Mouse (Mus musculus): Measurements from ENCODE around the gene Nutm1.
"Not testable (repeated sequence)": the region's sequence is repeated elsewhere in the genome, so short reads cannot be mapped to it uniquely, and the experiment has no call there.

The Nutm1 gene

GRCm38 (mm10) chr2:112259241-112259962 is at the start of gene Nutm1:
Gene Nutm1, minus strand, starts transcription at chr2:112259291.
- DNase-seq = no peak

- DNase-seq = no peak
These were observed 49.6 kb upstream of the Nutm1 start for GRCm38 (mm10) chr2:112308671-112309070.

- DNase-seq = no peak
These were observed 39.1 kb upstream of the Nutm1 start for GRCm38 (mm10) chr2:112298221-112298620.

GRCm38 (mm10) chr2:112296211-112296610 is 37.1 kb upstream of the Nutm1 start:
- peak; percentile 40 for DNase-seq

- peak; percentile 29 for DNase-seq
These were observed 33.7 kb upstream of the Nutm1 start for GRCm38 (mm10) chr2:112292823-112293222.

GRCm38 (mm10) chr2:112289507-112289906 is 30.4 kb upstream of the Nutm1 start:
- no peak for DNase-seq

- no peak for DNase-seq
These were observed 28.0 kb upstream of the Nutm1 start for GRCm38 (mm10) chr2:112287059-112287458.

GRCm38 (mm10) chr2:112286062-112286461 is 27.0 kb upstream of the Nutm1 start:
- DNase-seq = not testable (repeated sequence)

GRCm38 (mm10) chr2:112285031-112285390 is 25.9 kb upstream of the Nutm1 start:
- DNase-seq = no peak

- DNase-seq = no peak
These were observed 25.4 kb upstream of the Nutm1 start for GRCm38 (mm10) chr2:112284363-112285030.

- DNase-seq = no peak
These were observed 23.8 kb upstream of the Nutm1 start for GRCm38 (mm10) chr2:112282846-112283245.

- no peak for DNase-seq
These were observed 17.8 kb upstream of the Nutm1 start for GRCm38 (mm10) chr2:112276870-112277269.

- no peak for DNase-seq
These were observed 14.4 kb upstream of the Nutm1 start for GRCm38 (mm10) chr2:112273474-112273873.

- no peak for DNase-seq
These were observed 13.8 kb upstream of the Nutm1 start for GRCm38 (mm10) chr2:112272909-112273308.

- DNase-seq = no peak
These were observed 10.9 kb upstream of the Nutm1 start for GRCm38 (mm10) chr2:112270011-112270410.

- DNase-seq = no peak
These were observed 8.6 kb upstream of the Nutm1 start for GRCm38 (mm10) chr2:112267547-112268269.

GRCm38 (mm10) chr2:112266780-112267179 is 7.7 kb upstream of the Nutm1 start:
- DNase-seq = no peak

GRCm38 (mm10) chr2:112266242-112266592 is 7.1 kb upstream of the Nutm1 start, which contains the start of gene Gm21985:
Gene Gm21985, plus strand, starts transcription at chr2:112266314.
- DNase-seq = peak; percentile 59

- peak; percentile 93 for DNase-seq
These were observed 6.6 kb upstream of the Nutm1 start, which contains the start of gene Slc12a6 for GRCm38 (mm10) chr2:112265448-112266241. Gene Slc12a6, plus strand, starts transcription at chr2:112265825.

GRCm38 (mm10) chr2:112264364-112264763 is 5.3 kb upstream of the Nutm1 start:
- no peak for DNase-seq

- DNase-seq = no peak
These were observed 3.7 kb upstream of the Nutm1 start for GRCm38 (mm10) chr2:112262779-112263295.
